Mouse (Mus musculus) G1E-ER4 (cell line): ENCODE results near the gene Wwtr1. TPM values are rescaled to one million over a fixed set of nuclear protein-coding genes. Genes with fewer than 3 reads are reported as not detected.

Experiments used
- GATA1 ChIP-seq: IDR thresholded peaks from one replicate; pipeline ENCODE4 v1.8.0; 2012; ENCODE audit warnings: low read length, inconsistent platforms
- polyA plus RNA-seq: library from polyadenylated mRNA; stranded (reverse); fragments of >175 nt; gene quantifications from 2 replicates; pipeline ENCODE4 v1.2.3, GENCODE M21; 2012

Gene Wwtr1
- polyA plus RNA-seq, 1 experiment: not detected

DNA sequence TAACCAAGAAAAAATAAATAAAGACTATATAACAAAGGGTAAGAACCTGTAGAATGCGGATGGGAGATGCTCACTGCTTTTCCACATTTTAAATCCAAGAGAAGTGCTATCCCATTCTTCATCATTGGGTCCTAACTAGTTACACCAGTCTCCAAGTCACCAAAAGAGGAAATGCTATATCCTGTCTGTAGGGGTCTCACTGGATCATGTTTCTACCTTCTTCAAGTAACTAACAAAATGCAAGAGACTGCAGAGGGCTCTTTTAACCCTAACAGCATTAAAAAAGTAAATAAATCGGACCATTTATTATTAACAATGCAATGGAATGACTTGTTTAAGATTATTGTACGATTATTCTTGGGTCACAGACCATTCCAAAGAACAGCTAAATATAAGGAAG lies 109.4 kb downstream of the Wwtr1 start:
- TF ChIP-seq GATA1: no peak

DNA sequence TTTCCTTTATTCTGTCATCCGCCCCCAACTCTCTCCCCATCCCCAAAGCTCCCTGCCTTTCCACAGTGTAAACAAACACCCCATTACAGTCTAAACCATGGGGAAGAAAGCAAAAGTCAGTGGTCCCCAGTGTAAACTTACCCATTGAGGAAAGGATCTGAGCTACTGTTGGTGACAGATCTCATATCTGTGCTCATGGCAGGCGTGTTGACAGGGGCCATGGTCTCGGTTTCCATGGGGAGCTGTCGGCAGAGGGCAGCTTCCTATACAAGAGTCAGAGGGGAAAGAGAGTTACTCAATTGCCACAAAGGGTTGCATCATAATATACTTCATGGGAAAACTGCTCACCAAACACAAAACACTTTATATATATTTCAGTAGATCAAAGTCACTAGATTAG lies 112.4 kb downstream of the Wwtr1 start:
- TF ChIP-seq GATA1: no peak

DNA sequence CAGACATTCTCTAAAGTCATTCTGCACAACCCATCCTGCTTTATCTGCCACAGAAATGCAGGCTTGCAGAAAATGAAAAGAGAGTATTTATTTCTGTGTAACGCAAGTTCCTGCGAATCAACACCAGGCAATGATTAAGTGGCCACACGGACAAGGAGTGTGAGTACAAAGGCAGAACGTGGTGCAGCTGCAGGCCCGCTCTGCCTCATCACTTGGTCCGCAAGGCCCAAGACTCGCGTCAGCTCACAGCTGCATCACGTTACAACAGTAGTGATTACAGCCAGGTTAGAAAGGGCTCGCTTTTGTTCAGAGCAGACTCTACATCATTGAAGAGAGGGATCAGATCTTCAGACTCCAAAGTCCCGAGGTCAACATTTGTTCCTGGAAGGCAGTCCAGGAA lies 117.1 kb downstream of the Wwtr1 start:
- no peak for TF ChIP-seq GATA1

DNA sequence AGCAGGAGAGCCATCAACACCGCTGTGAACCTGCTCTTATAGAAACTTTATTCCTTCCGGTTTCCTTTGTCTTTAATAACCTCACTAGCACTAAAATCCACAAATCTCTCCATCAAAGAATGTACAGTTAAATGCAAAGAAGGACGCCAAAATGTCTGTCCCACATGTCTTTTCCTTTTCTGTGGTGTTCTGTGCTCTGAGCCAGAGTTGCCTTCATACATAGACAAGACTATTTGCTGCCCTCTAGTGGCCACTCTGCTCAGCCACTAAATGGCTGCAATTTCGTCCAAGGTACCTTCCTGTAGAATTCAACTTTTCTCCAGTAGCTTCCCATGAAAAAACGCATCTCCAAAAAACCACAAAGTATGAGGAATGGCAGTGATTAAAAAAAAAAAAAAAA lies 127.3 kb downstream of the Wwtr1 start:
- TF ChIP-seq GATA1: no peak

DNA sequence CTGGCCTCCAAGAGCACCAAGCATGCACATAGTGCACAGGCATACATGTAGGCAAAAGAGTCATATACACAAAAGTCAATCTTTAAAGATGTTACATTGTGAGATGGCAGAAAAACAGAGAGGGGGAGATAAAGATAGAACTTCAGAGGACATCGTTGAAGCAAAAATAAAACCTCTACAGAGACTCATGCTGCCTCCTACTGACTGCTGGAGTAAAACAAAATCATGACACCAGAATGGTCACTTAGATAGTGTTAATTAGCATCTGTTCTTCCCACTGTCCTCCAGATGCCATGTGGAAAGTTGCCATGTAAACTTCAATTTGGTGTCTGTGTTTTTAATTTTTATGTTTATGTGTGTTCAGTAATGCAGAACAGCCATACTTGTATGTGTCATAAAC lies 127.8 kb downstream of the Wwtr1 start:
- no peak for TF ChIP-seq GATA1

DNA sequence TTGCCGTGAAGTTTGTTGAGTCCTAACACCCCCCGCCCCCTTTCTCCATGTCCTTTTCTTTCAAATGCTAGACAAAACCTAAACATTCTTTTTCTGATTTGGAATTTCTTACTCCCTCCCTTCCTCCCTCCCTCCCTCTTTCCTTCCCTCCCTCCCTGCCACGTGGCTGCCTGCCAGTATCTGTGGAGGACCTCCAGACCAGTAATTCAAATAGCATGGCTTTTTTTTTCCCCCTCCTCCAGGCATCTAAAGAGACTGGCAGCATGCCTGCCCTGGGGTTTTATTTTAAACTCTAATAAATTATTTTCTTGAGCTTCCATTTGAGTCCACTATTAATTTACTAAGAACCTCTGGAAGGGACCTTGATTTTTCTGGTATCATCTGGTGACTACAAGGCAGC lies 130.0 kb downstream of the Wwtr1 start:
- no peak for TF ChIP-seq GATA1

DNA sequence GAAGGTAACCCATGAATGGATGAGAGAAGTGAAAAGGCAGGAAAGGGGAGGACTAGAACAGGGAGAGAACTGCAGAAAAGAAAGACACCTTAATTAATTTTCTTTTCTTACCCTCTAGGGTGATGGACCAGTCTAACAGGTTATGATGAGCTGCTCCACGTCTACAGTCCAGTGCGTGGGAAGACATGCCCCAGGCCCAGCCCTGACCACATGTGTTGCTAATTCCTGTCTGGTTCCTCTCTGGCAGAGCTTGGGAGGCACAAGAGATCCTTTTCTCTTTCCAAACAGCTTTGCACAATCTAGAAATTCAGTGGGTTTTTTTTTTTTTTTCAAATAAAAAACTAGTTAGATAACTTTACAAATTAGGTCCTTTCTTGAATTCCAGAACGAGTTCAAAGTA lies 134.8 kb downstream of the Wwtr1 start:
- TF ChIP-seq GATA1: no peak

DNA sequence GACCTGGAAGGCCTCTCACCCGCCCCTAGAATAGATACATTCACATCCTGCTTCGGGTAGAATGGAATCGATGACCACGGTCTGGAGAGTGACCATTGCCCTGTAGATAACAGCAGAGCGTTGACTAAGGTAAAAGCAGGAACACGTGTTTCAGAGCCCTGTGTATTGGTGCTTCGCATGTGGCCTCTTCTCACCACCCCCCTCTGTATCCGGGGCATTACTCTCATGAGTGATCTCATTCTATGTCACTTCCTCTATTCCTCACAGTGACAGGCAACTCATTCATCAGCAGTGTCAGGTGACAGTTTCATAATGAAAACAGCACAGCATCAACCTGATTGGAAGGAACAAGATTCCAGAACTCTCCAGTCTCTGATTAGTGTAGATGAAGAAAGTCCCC lies 140.3 kb downstream of the Wwtr1 start:
- no peak for TF ChIP-seq GATA1

DNA sequence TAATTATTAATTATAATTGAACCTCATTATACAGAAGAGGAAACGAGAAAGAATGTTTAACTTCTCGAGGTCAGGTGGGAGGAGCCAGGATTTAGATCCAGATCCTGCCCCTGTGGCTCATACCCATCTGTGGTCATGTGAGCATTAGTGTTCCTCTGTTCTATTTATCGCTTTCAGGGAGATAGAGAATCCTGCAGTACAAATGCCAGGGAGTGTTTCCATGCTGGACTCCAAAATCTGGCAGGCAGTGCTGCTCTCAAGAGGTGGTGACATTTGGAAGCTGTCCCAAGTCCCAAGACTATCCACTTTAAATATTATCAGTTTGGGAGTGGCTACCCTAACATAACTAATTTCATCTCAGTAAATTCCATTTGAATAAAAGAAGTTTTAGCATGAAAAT lies 144.0 kb downstream of the Wwtr1 start:
- no peak for TF ChIP-seq GATA1

DNA sequence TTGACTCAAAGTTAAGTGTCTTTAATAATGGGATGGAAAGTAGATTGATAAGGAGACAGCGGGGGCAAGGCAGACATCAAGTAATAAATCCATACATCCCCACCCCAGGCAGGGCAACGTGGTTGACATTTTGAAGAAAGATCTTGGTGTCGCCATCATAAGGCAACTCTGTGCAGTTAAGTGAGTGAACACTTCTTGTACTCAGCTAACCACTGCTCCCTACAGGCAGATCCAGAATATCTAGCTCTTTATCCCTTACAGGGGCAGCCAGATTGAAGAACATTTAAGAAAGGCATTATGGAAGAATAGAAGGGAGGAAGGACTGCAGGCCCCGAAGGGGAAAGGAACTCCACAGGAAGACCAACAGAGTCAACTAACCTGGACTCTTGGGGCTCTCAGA lies 146.2 kb downstream of the Wwtr1 start:
- TF ChIP-seq GATA1: no peak

DNA sequence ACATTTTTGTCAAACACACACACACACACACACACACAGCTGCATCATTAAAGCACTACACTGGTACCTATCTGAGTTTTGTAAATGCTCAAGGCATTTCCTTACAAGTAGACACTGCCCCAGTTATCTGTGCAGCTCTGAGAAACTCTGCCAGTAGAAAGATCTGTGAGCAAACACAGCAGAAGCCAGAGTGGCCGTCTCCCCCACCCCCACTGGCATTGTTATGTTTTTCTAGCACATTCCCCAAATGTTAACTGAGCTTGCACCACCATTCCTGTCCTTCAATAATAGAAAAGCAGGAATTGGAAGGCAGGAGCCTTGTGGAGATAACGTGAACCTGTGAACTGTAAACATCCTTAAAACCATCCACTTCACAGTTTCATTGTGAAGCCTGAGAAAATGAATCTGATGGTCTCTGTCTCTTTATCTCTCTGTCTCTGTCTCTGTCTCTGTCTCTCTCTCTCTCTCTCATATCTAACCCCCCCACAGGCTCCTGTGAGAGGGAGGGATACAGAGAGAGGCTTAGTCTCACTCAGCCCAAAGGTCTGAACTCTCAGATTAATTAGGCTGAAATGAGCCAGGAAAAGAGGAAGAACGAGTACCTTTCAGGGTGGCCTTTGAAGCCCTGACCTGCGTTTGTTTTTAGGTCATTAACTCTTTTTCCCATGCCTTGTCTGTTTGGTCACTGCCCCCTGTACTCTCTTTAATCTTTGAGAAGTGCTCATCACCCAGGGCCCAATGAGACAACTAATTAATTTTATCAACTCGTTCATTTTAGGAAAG lies 146.8 kb downstream of the Wwtr1 start:
- no peak for TF ChIP-seq GATA1

DNA sequence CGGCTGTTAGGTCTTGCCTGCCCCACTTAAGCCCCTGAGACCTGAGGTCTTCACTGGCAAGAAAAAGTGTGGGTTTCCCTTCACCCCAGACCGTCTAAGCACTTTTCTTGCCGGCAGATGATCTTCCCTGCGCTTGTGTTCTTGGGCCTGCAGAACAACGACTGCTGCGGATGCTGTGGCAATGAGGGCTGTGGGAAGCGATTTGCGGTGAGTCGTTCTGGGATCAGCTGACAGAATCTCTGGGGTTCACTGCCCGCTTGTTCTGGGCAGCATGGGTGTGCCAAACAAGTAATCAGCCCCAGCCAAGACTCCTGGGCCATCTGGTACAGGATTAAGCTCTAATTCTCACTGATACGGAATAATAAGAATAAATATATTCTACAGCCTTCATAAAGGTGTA lies 149.4 kb downstream of the Wwtr1 start:
- no peak for TF ChIP-seq GATA1

DNA sequence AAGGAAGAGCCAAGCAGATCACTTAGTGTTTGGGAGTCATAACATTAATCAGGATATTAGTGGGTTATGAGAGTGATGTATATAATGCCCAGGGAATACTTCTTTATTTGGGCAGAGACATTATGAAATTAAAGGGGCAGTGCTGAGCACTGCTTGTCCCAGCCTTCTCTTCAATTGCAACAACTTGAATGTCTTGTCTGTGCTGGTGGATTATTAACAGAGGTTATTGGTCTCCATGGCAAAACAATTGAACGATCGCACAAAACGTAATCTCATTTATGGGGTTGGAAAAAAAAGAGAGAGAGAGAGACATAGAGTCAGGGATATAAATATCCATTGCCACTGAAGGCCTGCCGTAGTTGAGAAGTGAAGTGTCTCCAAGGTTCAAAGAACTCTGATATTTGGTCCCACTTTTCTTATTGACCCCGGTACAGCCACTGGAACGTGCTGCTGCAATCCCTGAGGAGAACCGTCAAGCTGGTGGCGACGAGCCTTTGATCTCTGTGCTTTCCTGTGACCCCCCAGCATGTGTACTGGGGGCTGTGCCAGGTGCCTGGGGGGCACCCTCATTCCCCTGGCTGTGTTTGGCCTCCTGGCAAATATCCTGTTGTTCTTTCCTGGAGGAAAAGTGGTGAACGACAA lies 150.5 kb downstream of the Wwtr1 start, which contains the start of gene Tm4sf4:
Tm4sf4 (plus strand) TSS at position 226 of the 642 bp plus-strand sequence.
- TF ChIP-seq GATA1: no peak

DNA sequence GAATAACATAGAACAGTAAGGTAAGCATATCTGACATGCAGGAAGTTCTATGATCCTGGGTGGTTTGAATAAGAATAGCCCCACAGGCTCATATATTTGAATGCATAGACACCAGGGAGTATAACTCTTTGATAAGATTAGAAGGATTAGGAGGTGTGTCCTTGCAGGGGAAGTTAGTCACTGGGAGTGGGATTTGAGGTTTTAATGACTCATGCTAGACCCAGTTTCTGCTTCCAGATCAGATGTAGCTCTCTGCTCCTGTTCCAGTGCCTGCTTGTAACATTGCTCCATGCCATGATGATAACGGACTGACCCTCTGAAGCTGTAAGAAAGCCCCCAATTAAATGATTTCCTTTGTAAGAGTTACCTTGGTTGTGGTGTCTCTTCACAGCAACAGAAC lies 155.1 kb downstream of the Wwtr1 start:
- TF ChIP-seq GATA1: no peak

DNA sequence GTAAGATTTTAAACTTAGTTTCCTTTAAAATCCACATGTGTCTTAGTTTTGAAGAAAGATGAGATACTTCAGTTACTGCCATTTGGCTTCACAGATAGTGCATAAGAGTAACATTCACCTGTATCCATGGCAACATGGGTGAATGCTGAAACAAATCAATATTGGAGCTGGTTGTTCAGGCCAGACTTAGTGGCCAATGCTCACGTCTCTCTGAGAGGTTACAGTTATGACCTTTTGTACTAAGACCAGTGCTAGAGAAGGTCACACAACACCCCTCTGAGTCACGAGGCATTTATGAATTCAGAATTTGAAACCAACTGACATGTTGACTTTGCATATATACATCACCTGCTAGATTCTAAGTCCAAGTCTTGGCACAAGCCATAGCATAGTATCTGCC lies 155.5 kb downstream of the Wwtr1 start:
- TF ChIP-seq GATA1: no peak

DNA sequence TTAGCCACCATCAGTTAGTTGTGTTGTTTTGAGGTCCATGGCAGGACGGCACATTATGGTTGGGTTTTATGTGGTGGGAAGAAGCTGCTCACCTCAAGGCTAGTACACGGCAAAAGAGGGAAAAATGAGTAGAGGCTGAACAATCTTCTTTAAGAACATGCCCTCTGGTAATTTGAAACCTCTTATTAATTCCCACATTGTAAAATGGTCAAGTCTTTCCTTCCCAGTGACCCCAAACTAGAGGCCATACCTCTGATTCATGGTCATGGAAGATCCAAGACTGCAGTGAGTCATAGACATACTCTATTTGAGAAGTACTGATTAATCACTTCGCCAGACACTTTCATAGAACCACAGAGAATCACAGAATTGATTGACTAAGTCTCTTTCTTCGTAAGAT lies 164.2 kb downstream of the Wwtr1 start:
- TF ChIP-seq GATA1: no peak

Other genes with a start within 250 kb of the Wwtr1 start
- gene Tm4sf4, start 150.6 kb downstream of the Wwtr1 start, polyA plus RNA-seq: not detected in 2 replicates
- 24.9 and 40.5 TPM in 2 replicates for gene Commd2, start 75.8 kb upstream of the Wwtr1 start, polyA plus RNA-seq
- not detected in 2 replicates for gene Ankub1, start 116.9 kb upstream of the Wwtr1 start, polyA plus RNA-seq
- gene Rnf13, start 160.2 kb upstream of the Wwtr1 start, polyA plus RNA-seq: 0.10 and 0.22 TPM in 2 replicates